Mouse (Mus musculus) kidney, postnatal 0 days (tissue): ENCODE data around the gene Cd180. TPM values are rescaled to one million over a fixed set of nuclear protein-coding genes. Genes with fewer than 3 reads are reported as not detected.

Experiments used
- ATAC-seq: fragments of 200-750 bp; cut with Nextera tagmentation; replicated peaks from 2 replicates; pipeline ENCODE4 v1.8.0; 2017; ENCODE audit warnings: low read depth, moderate number of reproducible peaks, moderate TSS enrichment, moderate library complexity; ENCODE audit not compliant: low FRiP score
- DNase-seq: peaks from one replicate; pipeline ENCODE4 v3.0.0-alpha.2; 2016; ENCODE audit warnings: low spot score
- H3K27ac ChIP-seq: fragments of 300-500 bp; sonication (generic); 2 replicates; pipeline ENCODE4 v1.5.1; 2014; ENCODE audit warnings: mild to moderate bottlenecking
- H3K27me3 ChIP-seq: fragments of 300-500 bp; sonication (generic); 2 replicates; pipeline ENCODE4 v1.6.1; 2014; ENCODE audit warnings: low read length, mixed read lengths; ENCODE audit not compliant: insufficient read depth
- H3K36me3 ChIP-seq: fragments of 300-500 bp; sonication (generic); 2 replicates; pipeline ENCODE4 v1.6.1; 2014; ENCODE audit warnings: low read length, mixed read lengths; ENCODE audit not compliant: insufficient read depth
- H3K4me1 ChIP-seq: fragments of 300-500 bp; sonication (generic); replicated peaks from 2 replicates; pipeline ENCODE4 v1.6.1; 2014; ENCODE audit warnings: antibody characterized with exemption, low read length, mixed read lengths; ENCODE audit not compliant: insufficient read depth
- H3K4me2 ChIP-seq: fragments of 300-500 bp; sonication (generic); 2 replicates; pipeline ENCODE4 v1.6.1; 2014; ENCODE audit warnings: mild to moderate bottlenecking, low read length, moderate library complexity, mixed read lengths
- H3K4me3 ChIP-seq: fragments of 300-500 bp; sonication (generic); replicated peaks from 2 replicates; pipeline ENCODE4 v1.5.1; 2014; ENCODE audit warnings: low read depth, low read length
- H3K9ac ChIP-seq: fragments of 300-500 bp; sonication (generic); 2 replicates; pipeline ENCODE4 v1.6.1; 2014; ENCODE audit warnings: low read depth, low read length
- H3K9me3 ChIP-seq: fragments of 300-500 bp; sonication (generic); replicated peaks from 2 replicates; pipeline ENCODE4 v1.6.1; 2016; ENCODE audit warnings: low read length, inconsistent platforms, mixed read lengths
- CTCF ChIP-seq: IDR thresholded peaks from 2 replicates; pipeline ENCODE4 v1.5.1; 2016; ENCODE audit warnings: antibody characterized with exemption, low read depth, mild to moderate bottlenecking, moderate library complexity
- WGBS: fragments of 180-500 bp; shearing (Covaris S2); extraction: QIAGEN DNeasy Blood & Tissue Kit; methylation state at CpG from one replicate; pipeline ENCODE4 v1.1.7; 2014; 5-methylcytosine and 5-hydroxymethylcytosine counted together
- polyA plus RNA-seq: library from polyadenylated mRNA; unstranded; fragments of >200 nt; fragmentation: Nextera tagmentation; extraction: Ambion mirVana; gene quantifications from 2 replicates; pipeline ENCODE4 v1.2.1, GENCODE M21; 2015

The Cd180 gene
- polyA plus RNA-seq, 1 experiment from 2014 or later = 0.51 TPM

- H3K36me3 ChIP-seq = peaks cover 13% of the 10 kb centered on the region
- H3K4me3 ChIP-seq = no peak overlapping the region
- DNase-seq = no peak
These were observed 53.6 kb downstream of the Cd180 start for GRCm38 (mm10) chr13:102746803-102747561.

GRCm38 (mm10) chr13:102749194-102749593, 55.8 kb downstream of the Cd180 start:
- Histone ChIP-seq H3K27me3 (no peaks in the 10 kb centered on the region), H3K36me3 (peaks cover 13% of the 10 kb centered on the region; the same call in 1 of the 2 replicates), H3K4me2 (no peak overlapping the region), H3K4me3 (no peak overlapping the region), H3K9me3 (no peaks in the 10 kb centered on the region), H3K9ac (no peak overlapping the region), H3K27ac (no peak overlapping the region), H3K4me1 (no peaks in the 10 kb centered on the region)
- 40% methylated on average over 6 of the region's 6 CpGs for WGBS
- TF ChIP-seq CTCF = no peak
- DNase-seq = peak; percentile 32
- no peak for ATAC-seq

More at GRCm38 (mm10) chr13:102746803-102747561, 53.6 kb downstream of the Cd180 start:
- H3K4me2 ChIP-seq = no peak overlapping the region
- TF ChIP-seq CTCF = no peak
- ATAC-seq = no peak
- no peak overlapping the region for H3K27ac ChIP-seq
- no peaks in the 10 kb centered on the region for H3K9me3 ChIP-seq
- H3K9ac ChIP-seq = no peak overlapping the region
- no peaks in the 10 kb centered on the region for H3K27me3 ChIP-seq
- WGBS = 83% methylated on average over 17 of the region's 17 CpGs
- no peaks in the 10 kb centered on the region for H3K4me1 ChIP-seq

- Histone ChIP-seq H3K9ac (no peak overlapping the region), H3K27ac (no peak overlapping the region), H3K4me1 (no peaks in the 10 kb centered on the region), H3K4me3 (no peak overlapping the region), H3K4me2 (no peak overlapping the region), H3K36me3 (peaks cover 13% of the 10 kb centered on the region; the same call in 1 of the 2 replicates), H3K9me3 (no peaks in the 10 kb centered on the region), H3K27me3 (no peaks in the 10 kb centered on the region)
- DNase-seq = no peak
- TF ChIP-seq CTCF = no peak
- 91% methylated on average over 10 of the region's 10 CpGs for WGBS
- ATAC-seq = no peak
These were observed 56.5 kb downstream of the Cd180 start for GRCm38 (mm10) chr13:102749891-102750290.

- no peak overlapping the region for H3K27ac ChIP-seq
- no peak overlapping the region for H3K4me3 ChIP-seq
- H3K4me2 ChIP-seq = no peak overlapping the region
- H3K36me3 ChIP-seq = peaks cover 29% of the 10 kb centered on the region
- no peak overlapping the region for H3K9ac ChIP-seq
- H3K9me3 ChIP-seq = no peaks in the 10 kb centered on the region
- WGBS = 75% methylated on average over 19 of the region's 19 CpGs
- no peak for TF ChIP-seq CTCF
- H3K4me1 ChIP-seq = no peaks in the 10 kb centered on the region
- no peaks in the 10 kb centered on the region for H3K27me3 ChIP-seq
- DNase-seq = no peak
- no peak for ATAC-seq
These were observed 60.6 kb downstream of the Cd180 start for GRCm38 (mm10) chr13:102753714-102754556.

GRCm38 (mm10) chr13:102755124-102755523, 61.8 kb downstream of the Cd180 start:
- H3K9ac ChIP-seq = no peak overlapping the region
- H3K9me3 ChIP-seq = no peaks in the 10 kb centered on the region
- no peak overlapping the region for H3K27ac ChIP-seq
- TF ChIP-seq CTCF = no peak
- H3K4me1 ChIP-seq = no peaks in the 10 kb centered on the region
- no peaks in the 10 kb centered on the region for H3K27me3 ChIP-seq
- H3K4me3 ChIP-seq = no peak overlapping the region
- 91% methylated on average over 8 of the region's 8 CpGs for WGBS
- ATAC-seq = no peak
- H3K4me2 ChIP-seq = no peak overlapping the region
- no peak for DNase-seq
- peaks cover 29% of the 10 kb centered on the region for H3K36me3 ChIP-seq

GRCm38 (mm10) chr13:102756071-102756470, 62.7 kb downstream of the Cd180 start:
- Histone ChIP-seq H3K4me1 (no peaks in the 10 kb centered on the region), H3K9ac (no peak overlapping the region), H3K9me3 (no peaks in the 10 kb centered on the region), H3K27ac (no peak overlapping the region), H3K36me3 (peaks cover 20% of the 10 kb centered on the region), H3K4me3 (no peak overlapping the region), H3K27me3 (no peaks in the 10 kb centered on the region), H3K4me2 (no peak overlapping the region)
- DNase-seq (no peak), ATAC-seq (no peak)
- TF ChIP-seq CTCF = no peak
- 73% methylated on average over 8 of the region's 8 CpGs for WGBS
